In the genomic region with DNA sequence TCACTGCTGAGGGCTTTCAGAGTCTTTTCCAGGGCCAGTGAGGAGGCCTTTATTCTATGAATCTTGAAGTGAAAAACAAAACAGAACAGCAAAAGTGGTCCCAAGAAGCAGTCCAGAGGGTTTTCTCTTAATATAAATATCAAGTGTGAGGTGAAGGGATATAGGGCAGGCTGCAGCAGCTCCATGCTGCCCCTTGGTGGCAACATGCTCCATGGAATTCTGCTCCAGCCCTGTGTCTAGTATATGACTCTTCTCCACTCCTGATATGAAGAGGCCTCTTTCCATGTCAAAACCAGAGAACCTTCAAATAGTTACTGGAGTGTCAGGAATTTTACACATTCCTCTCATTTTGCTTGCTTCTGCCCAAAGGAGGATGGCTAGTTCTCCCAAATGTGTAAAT, we compare ENCODE assay signal across 9 mouse cellular contexts.
A peak's percentile ranks its signal among the peaks of the same experiment; 100 is the strongest.
DNase-seq lines count a peak whose midpoint lies in the region; ATAC-seq and TF ChIP-seq lines count a peak whose summit lies in the region.
"Had no signal": no experiment of that assay in that cellular context is flagged by ENCODE, and none has a peak within 500 bp of the region (broad histone marks: within the 10 kb centered on the region; RNA-seq: fewer than 3 reads in every experiment).

No protein-coding gene starts in this region.

- no peaks in the 10 kb centered on the region for H3K9me3 ChIP-seq in heart, postnatal 0 days (replicated peaks; ENCODE audit: control insufficient read depth, low read length)
- no peaks in the 10 kb centered on the region for H3K9me3 ChIP-seq in heart, embryonic 10.5 days
- no peaks in the 10 kb centered on the region for H3K9me3 ChIP-seq in hindbrain, embryonic 16.5 days (ENCODE audit: control insufficient read depth, low read length)
- H3K9me3 ChIP-seq in midbrain, embryonic 15.5 days, result no peaks in the 10 kb centered on the region
- H3K9me3 ChIP-seq: neural tube, embryonic 12.5 days had no signal

- H3K27ac ChIP-seq in heart, postnatal 0 days (ENCODE audit: low read depth), result no peak overlapping the region
- no peak overlapping the region for H3K27ac ChIP-seq in heart, embryonic 10.5 days
- no peak overlapping the region for H3K27ac ChIP-seq in hindbrain, embryonic 16.5 days (ENCODE audit: low read depth, low read length)
- no peak overlapping the region for H3K27ac ChIP-seq in midbrain, embryonic 15.5 days
- H3K27ac ChIP-seq: neural tube, embryonic 12.5 days had no signal

- no peaks in the 10 kb centered on the region for H3K36me3 ChIP-seq in heart, postnatal 0 days (replicated peaks; ENCODE audit: control insufficient read depth, insufficient read depth, low read length)
- no peaks in the 10 kb centered on the region for H3K36me3 ChIP-seq in heart, embryonic 10.5 days
- H3K36me3 ChIP-seq in hindbrain, embryonic 16.5 days (ENCODE audit: control insufficient read depth, insufficient read depth, low read length), result no peaks in the 10 kb centered on the region
- H3K36me3 ChIP-seq in midbrain, embryonic 15.5 days (replicated peaks), result no peaks in the 10 kb centered on the region
- H3K36me3 ChIP-seq: neural tube, embryonic 12.5 days had no signal

- ATAC-seq in heart, postnatal 0 days (ENCODE audit: insufficient read depth, low read depth), result peak; percentile 63; the same call in 1 of the 2 replicates
- peak; percentile 82; the same call in 1 of the 2 replicates for ATAC-seq in hindbrain, embryonic 16.5 days
- peak; percentile 63; the same call in 1 of the 2 replicates for ATAC-seq in midbrain, embryonic 15.5 days (replicated peaks)
- ATAC-seq in erythroid progenitor cell, adult 5-6 weeks (replicated peaks; ENCODE audit: low FRiP score, poor library complexity, severe bottlenecking), result no peak

- no peak overlapping the region for H3K9ac ChIP-seq in heart, postnatal 0 days (replicated peaks; ENCODE audit: low read depth, low read length)
- no peak overlapping the region for H3K9ac ChIP-seq in hindbrain, embryonic 16.5 days (ENCODE audit: low read depth, low read length)
- no peak overlapping the region for H3K9ac ChIP-seq in midbrain, embryonic 15.5 days
- H3K9ac ChIP-seq: neural tube, embryonic 12.5 days had no signal

- TF ChIP-seq EP300 in heart, postnatal 0 days (IDR thresholded peaks at IDR 0.05; ENCODE audit: low read depth), result no peak

- no peaks in the 10 kb centered on the region for H3K27me3 ChIP-seq in heart, postnatal 0 days (ENCODE audit: control insufficient read depth, insufficient read depth, low read length)
- 0 out of 2 replicates have a peak, but pooled peaks cover 4% of the 10 kb centered on the region for H3K27me3 ChIP-seq in heart, embryonic 10.5 days (ENCODE audit: insufficient read depth, poor library complexity, severe bottlenecking)
- H3K27me3 ChIP-seq in hindbrain, embryonic 16.5 days (replicated peaks; ENCODE audit: control insufficient read depth, insufficient read depth, low read length), result no peaks in the 10 kb centered on the region
- no peaks in the 10 kb centered on the region for H3K27me3 ChIP-seq in midbrain, embryonic 15.5 days (replicated peaks)
- H3K27me3 ChIP-seq: neural tube, embryonic 12.5 days had no signal

- H3K4me2 ChIP-seq in heart, postnatal 0 days (ENCODE audit: low read depth, low read length), result no peak overlapping the region
- no peak overlapping the region for H3K4me2 ChIP-seq in hindbrain, embryonic 16.5 days (ENCODE audit: low read length)
- no peak overlapping the region for H3K4me2 ChIP-seq in midbrain, embryonic 15.5 days
- H3K4me2 ChIP-seq: neural tube, embryonic 12.5 days had no signal

- no peaks in the 10 kb centered on the region for H3K4me1 ChIP-seq in heart, postnatal 0 days (ENCODE audit: control insufficient read depth, insufficient read depth)
- H3K4me1 ChIP-seq in heart, embryonic 10.5 days, result peaks cover 3% of the 10 kb centered on the region; the same call in 1 of the 2 replicates
- no peaks in the 10 kb centered on the region; the same call in 1 of the 2 replicates for H3K4me1 ChIP-seq in hindbrain, embryonic 16.5 days (ENCODE audit: control insufficient read depth, insufficient read depth, low read depth, low read length)
- peaks cover 3% of the 10 kb centered on the region; the same call in 1 of the 2 replicates for H3K4me1 ChIP-seq in midbrain, embryonic 15.5 days
- H3K4me1 ChIP-seq: neural tube, embryonic 12.5 days had no signal

- TF ChIP-seq CTCF in heart, postnatal 0 days (IDR thresholded peaks at IDR 0.05; ENCODE audit: low read depth), result peak; percentile 61

- DNase-seq in heart, postnatal 0 days (ENCODE audit: low spot score), result peak; percentile 28
- no peak for DNase-seq in heart, embryonic 10.5 days (ENCODE audit: low spot score)
- peak; percentile 56 for DNase-seq in 3T3-L1 (ENCODE audit: low read depth, low spot score)
- DNase-seq in MN1 (ENCODE audit: low spot score), result peak; percentile 35
- DNase-seq in thymus, postnatal 0 days (ENCODE audit: low spot score), result no peak

- H3K4me3 ChIP-seq in heart, postnatal 0 days (ENCODE audit: low read depth, low read length), result no peak overlapping the region
- no peak overlapping the region for H3K4me3 ChIP-seq in heart, embryonic 10.5 days
- H3K4me3 ChIP-seq in hindbrain, embryonic 16.5 days (ENCODE audit: low read length), result no peak overlapping the region
- H3K4me3 ChIP-seq in midbrain, embryonic 15.5 days, result no peak overlapping the region
- H3K4me3 ChIP-seq: neural tube, embryonic 12.5 days had no signal

Comparison
In these comparisons a context has a peak if more than half of its experiments do, and no peak if none do; other contexts are left out.
1. DNase-seq: peak in heart, postnatal 0 days (single experiment), 3T3-L1 (single experiment) and MN1 (single experiment); none in heart, embryonic 10.5 days (single experiment) and thymus, postnatal 0 days (single experiment).